Mouse (Mus musculus) bone marrow, adult 2 months (tissue): ENCODE results near the gene Cabp2.

Source experiments
- CTCF ChIP-seq: fragments of 200-500 bp; IDR thresholded peaks from 2 replicates; pipeline ENCODE4 v1.5.1; 2011; ENCODE audit warnings: low read length, control low read depth; ENCODE audit not compliant: control insufficient read depth, insufficient read depth
- POLR2A ChIP-seq: fragments of 200-500 bp; IDR thresholded peaks from 2 replicates; pipeline ENCODE4 v1.6.1; 2011; ENCODE audit warnings: low read depth, mild to moderate bottlenecking, control low read depth, low read length, borderline replicate concordance; ENCODE audit not compliant: control insufficient read depth

GRCm38 (mm10) chr19:4033298-4033697 is 48.1 kb upstream of the Cabp2 start:
- no peak for TF ChIP-seq POLR2A
- TF ChIP-seq CTCF: no peak
